17 mouse cellular contexts compared by ENCODE assay signal in the genomic region with DNA sequence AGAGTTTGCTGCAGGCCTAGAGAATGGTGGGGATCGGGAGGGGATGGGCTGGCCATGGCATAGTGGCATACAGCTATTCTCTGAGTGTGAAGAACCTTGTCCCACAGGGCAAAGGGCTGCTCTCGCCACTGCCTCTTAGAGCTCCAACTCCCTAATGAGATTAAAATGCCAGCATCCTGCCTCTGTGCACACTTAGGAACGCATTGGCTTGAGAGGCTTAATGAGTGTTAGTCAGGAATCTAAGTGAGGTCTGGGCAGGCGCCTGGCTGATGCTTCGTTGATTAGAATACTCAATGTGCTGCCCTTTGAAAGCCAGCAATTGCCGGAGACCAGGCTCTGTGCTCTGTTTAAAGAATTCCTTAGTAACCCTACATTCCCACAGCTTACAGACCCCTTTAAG.
DNase-seq lines count a peak whose midpoint lies in the region; ATAC-seq and TF ChIP-seq lines count a peak whose summit lies in the region.
"Had no signal": no experiment of that assay in that cellular context is flagged by ENCODE, and none has a peak within 500 bp of the region (broad histone marks: within the 10 kb centered on the region; RNA-seq: fewer than 3 reads in every experiment).

No protein-coding gene starts in this region.

- no peak overlapping the region for H3K4me2 ChIP-seq in forebrain, embryonic 14.5 days (ENCODE audit: low read length)
- H3K4me2 ChIP-seq in midbrain, embryonic 14.5 days (ENCODE audit: low read length), result no peak overlapping the region
- H3K4me2 ChIP-seq: intestine, embryonic 15.5 days; liver, embryonic 13.5 days had no signal

- peak; percentile 18 for DNase-seq in kidney, adult 2 months
- no peak for DNase-seq in kidney, adult 11 months
- peak; percentile 89 for DNase-seq in Muller cell, postnatal 12 days (ENCODE audit: inconsistent ontology term)
- peak; percentile 74 for DNase-seq in forebrain, embryonic 14.5 days (ENCODE audit: low spot score)
- DNase-seq in midbrain, embryonic 14.5 days, result peak; percentile 48
- no peak for DNase-seq in heart, adult 2 months
- DNase-seq in adipocyte (ENCODE audit: low spot score), result no peak
- no peak for DNase-seq in spleen, postnatal 10 days (ENCODE audit: low spot score in 2 of 2)
- DNase-seq: adrenal gland, adult 8-10 months; B cell, adult 2 months; cerebellum, postnatal 10 days; gastrocnemius, adult 2 months; heart, postnatal 10 days; liver, embryonic 13.5 days; thymus, adult 2 months had no signal

- no peak for TF ChIP-seq CTCF in kidney, adult 2 months (conservative IDR thresholded peaks at IDR 0.05; ENCODE audit: insufficient read depth, insufficient read length, low read depth, low read length)
- TF ChIP-seq CTCF in heart, adult 2 months (IDR thresholded peaks at IDR 0.05), result no peak

- H3K9me3 ChIP-seq in forebrain, embryonic 14.5 days (replicated peaks; ENCODE audit: control insufficient read depth, low read length), result no peaks in the 10 kb centered on the region
- no peaks in the 10 kb centered on the region for H3K9me3 ChIP-seq in midbrain, embryonic 14.5 days (ENCODE audit: control insufficient read depth, low read length)
- H3K9me3 ChIP-seq: intestine, embryonic 15.5 days; liver, embryonic 13.5 days had no signal

- TF ChIP-seq EP300 in heart, adult 2 months (IDR thresholded peaks at IDR 0.05; ENCODE audit: insufficient read depth, low read depth, low read length), result no peak

- intact Hi-C loops in heart, adult 2 months (cut with DNase I), result no loop called here

- H3K4me3 ChIP-seq in kidney, adult 2 months (ENCODE audit: insufficient read depth, low read depth, low read length), result no peak overlapping the region
- H3K4me3 ChIP-seq in forebrain, embryonic 14.5 days (ENCODE audit: low read depth, low read length), result no peak overlapping the region
- H3K4me3 ChIP-seq in midbrain, embryonic 14.5 days (replicated peaks; ENCODE audit: low read depth, low read length), result no peak overlapping the region
- H3K4me3 ChIP-seq in heart, adult 2 months, result no peak overlapping the region
- H3K4me3 ChIP-seq: gastrocnemius, adult 2 months; intestine, embryonic 15.5 days; layer of hippocampus, adult 2 months; liver, embryonic 13.5 days had no signal

- H3K9ac ChIP-seq in forebrain, embryonic 14.5 days (ENCODE audit: low read length), result no peak overlapping the region
- no peak overlapping the region for H3K9ac ChIP-seq in midbrain, embryonic 14.5 days (replicated peaks; ENCODE audit: low read length)
- no peak overlapping the region for H3K9ac ChIP-seq in heart, adult 2 months (ENCODE audit: low read depth, low read length)
- H3K9ac ChIP-seq: intestine, embryonic 15.5 days; liver, embryonic 13.5 days had no signal

- no peaks in the 10 kb centered on the region for H3K79me2 ChIP-seq in heart, adult 2 months (replicated peaks; ENCODE audit: control insufficient read depth, insufficient read depth, low read length)

- H3K36me3 ChIP-seq in kidney, adult 2 months (ENCODE audit: control insufficient read depth, insufficient read depth, low read length), result no peaks in the 10 kb centered on the region
- no peaks in the 10 kb centered on the region for H3K36me3 ChIP-seq in forebrain, embryonic 14.5 days (ENCODE audit: control insufficient read depth, insufficient read depth, low read length)
- no peaks in the 10 kb centered on the region for H3K36me3 ChIP-seq in midbrain, embryonic 14.5 days (ENCODE audit: control insufficient read depth, insufficient read depth, low read length)
- no peaks in the 10 kb centered on the region for H3K36me3 ChIP-seq in heart, adult 2 months (ENCODE audit: control insufficient read depth, insufficient read depth, low read length)
- H3K36me3 ChIP-seq: intestine, embryonic 15.5 days; liver, embryonic 13.5 days had no signal

- whole genome bisulfite sequencing in kidney, adult 2 months, result 47% methylated on average over 6 of the region's 6 CpGs
- WGBS in forebrain, embryonic 14.5 days, result 6% methylated on average over 6 of the region's 6 CpGs
- WGBS in midbrain, embryonic 14.5 days, result 32% methylated on average over 6 of the region's 6 CpGs
- WGBS in heart, adult 2 months, result 68% methylated on average over 6 of the region's 6 CpGs

- no peaks in the 10 kb centered on the region for H3K27me3 ChIP-seq in kidney, adult 2 months (replicated peaks; ENCODE audit: control insufficient read depth, insufficient read depth, low read length)
- no peaks in the 10 kb centered on the region for H3K27me3 ChIP-seq in forebrain, embryonic 14.5 days (replicated peaks; ENCODE audit: control insufficient read depth, insufficient read depth, low read length)
- no peaks in the 10 kb centered on the region for H3K27me3 ChIP-seq in midbrain, embryonic 14.5 days (ENCODE audit: control insufficient read depth, insufficient read depth, low read length)
- H3K27me3 ChIP-seq in heart, adult 2 months (ENCODE audit: control insufficient read depth, insufficient read depth, low read length), result no peaks in the 10 kb centered on the region
- H3K27me3 ChIP-seq: intestine, embryonic 15.5 days; liver, embryonic 13.5 days had no signal

- H3K27ac ChIP-seq in kidney, adult 2 months (ENCODE audit: insufficient read depth, low read depth, low read length), result no peak overlapping the region
- H3K27ac ChIP-seq in forebrain, embryonic 14.5 days (ENCODE audit: low read depth, low read length), result peak overlapping the region; percentile 9; the same call in 1 of the 2 replicates
- H3K27ac ChIP-seq in midbrain, embryonic 14.5 days (replicated peaks; ENCODE audit: low read depth, low read length), result no peak overlapping the region
- no peak overlapping the region for H3K27ac ChIP-seq in heart, adult 2 months
- H3K27ac ChIP-seq: gastrocnemius, adult 2 months; intestine, embryonic 15.5 days; layer of hippocampus, adult 2 months; liver, embryonic 13.5 days had no signal

- no peak for TF ChIP-seq POLR2A in kidney, adult 2 months (IDR thresholded peaks at IDR 0.05; ENCODE audit: low read depth, low read length)
- no peak for TF ChIP-seq POLR2A in heart, adult 2 months (IDR thresholded peaks at IDR 0.05; ENCODE audit: insufficient read depth, low read depth, low read length)

- H3K4me1 ChIP-seq in kidney, adult 2 months (ENCODE audit: control insufficient read depth, insufficient read depth, low read length), result no peaks in the 10 kb centered on the region
- peaks cover 11% of the 10 kb centered on the region for H3K4me1 ChIP-seq in forebrain, embryonic 14.5 days (ENCODE audit: control insufficient read depth, insufficient read depth, low read length)
- peaks cover 4% of the 10 kb centered on the region; the same call in 1 of the 2 replicates for H3K4me1 ChIP-seq in midbrain, embryonic 14.5 days (ENCODE audit: control insufficient read depth, insufficient read depth, low read length)
- peaks cover 3% of the 10 kb centered on the region for H3K4me1 ChIP-seq in heart, adult 2 months (ENCODE audit: control insufficient read depth, insufficient read depth, low read length)
- H3K4me1 ChIP-seq: liver, embryonic 13.5 days had no signal

- peak; percentile 71 for ATAC-seq in forebrain, embryonic 14.5 days
- no peak; the same call in 1 of the 2 replicates for ATAC-seq in midbrain, embryonic 14.5 days (ENCODE audit: low FRiP score, low TSS enrichment)
- ATAC-seq: intestine, embryonic 15.5 days had no signal

Comparison
In these comparisons a context has a peak if more than half of its experiments do, and no peak if none do; other contexts are left out.
1. DNase-seq: peak in kidney, adult 2 months (single experiment), Muller cell, postnatal 12 days (single experiment), forebrain, embryonic 14.5 days (single experiment) and midbrain, embryonic 14.5 days (single experiment); none in kidney, adult 11 months (single experiment), heart, adult 2 months (0 of 2), adipocyte (single experiment) and spleen, postnatal 10 days (0 of 2).